Mouse (Mus musculus): ENCODE measurements at regions not wholly inside any gene's neighbourhood (a gene's known extent, or its start where the extent isn't known, plus 50 kb on each side); places are given as distances from the start of the nearest gene placed in this dataset.

DNA sequence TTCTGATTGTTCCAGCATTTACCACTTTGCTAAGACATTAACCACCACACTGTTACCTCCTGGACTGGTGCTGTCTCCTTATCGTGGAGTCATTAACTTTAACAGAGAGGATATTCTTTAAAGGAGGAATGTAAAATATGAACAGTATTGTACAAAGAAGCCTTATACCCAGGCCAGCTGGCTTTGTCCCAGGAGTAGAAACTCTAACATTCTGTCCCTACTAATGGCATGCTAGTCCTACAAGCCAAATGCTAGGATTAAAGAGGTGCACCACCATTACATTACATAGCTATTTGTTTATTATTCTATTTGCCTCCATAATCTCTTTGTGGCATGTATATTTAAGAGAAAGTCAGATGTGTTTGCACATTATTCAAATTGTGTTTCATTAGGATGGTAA lies 288.8 kb downstream of the Gm28710 start:
- no peak; the same call in 1 of the 2 replicates for ATAC-seq (ENCODE audit: borderline replicate concordance, extremely low read depth, low FRiP score, low TSS enrichment)
- no peak overlapping the region for H3K9ac ChIP-seq
- H3K4me3 ChIP-seq, result no peak overlapping the region
- no peaks in the 10 kb centered on the region for H3K27me3 ChIP-seq
- no peaks in the 10 kb centered on the region for H3K4me1 ChIP-seq
- no peak overlapping the region for H3K4me2 ChIP-seq
- H3K27ac ChIP-seq, result no peak overlapping the region
- 44% methylated on average over 1 of the region's 1 CpGs for WGBS
- no peaks in the 10 kb centered on the region for H3K36me3 ChIP-seq
- no peaks in the 10 kb centered on the region for H3K9me3 ChIP-seq

DNA sequence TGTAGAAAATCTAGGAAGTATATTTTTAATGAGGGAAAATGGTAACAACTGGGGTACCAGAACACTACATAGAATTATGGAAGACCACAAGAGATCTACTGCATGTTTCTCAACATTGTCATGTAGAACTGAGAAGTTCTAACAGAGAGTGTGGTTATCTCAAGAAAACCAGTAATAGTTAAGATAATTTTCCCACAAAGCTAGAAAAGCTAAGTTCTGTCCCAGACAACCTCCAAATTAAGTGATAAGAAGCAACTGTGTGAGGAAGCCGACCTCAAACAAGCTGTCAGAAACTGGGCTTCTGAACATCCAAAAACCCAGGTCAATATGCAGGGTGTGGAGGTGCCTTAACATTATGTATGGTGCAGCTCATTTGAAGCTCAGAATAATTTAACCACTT lies 261.4 kb upstream of the Speer4f2 start:
- Histone ChIP-seq H3K36me3 (no peaks in the 10 kb centered on the region), H3K27me3 (no peaks in the 10 kb centered on the region), H3K4me1 (0 out of 2 replicates have a peak, but pooled peaks cover 3% of the 10 kb centered on the region), H3K4me3 (no peak overlapping the region), H3K4me2 (no peak overlapping the region), H3K9me3 (no peaks in the 10 kb centered on the region), H3K27ac (no peak overlapping the region), H3K9ac (no peak overlapping the region)
- no peak for ATAC-seq (ENCODE audit: borderline replicate concordance, extremely low read depth, low FRiP score, low TSS enrichment)
- 66% methylated on average over 1 of the region's 1 CpGs for WGBS

DNA sequence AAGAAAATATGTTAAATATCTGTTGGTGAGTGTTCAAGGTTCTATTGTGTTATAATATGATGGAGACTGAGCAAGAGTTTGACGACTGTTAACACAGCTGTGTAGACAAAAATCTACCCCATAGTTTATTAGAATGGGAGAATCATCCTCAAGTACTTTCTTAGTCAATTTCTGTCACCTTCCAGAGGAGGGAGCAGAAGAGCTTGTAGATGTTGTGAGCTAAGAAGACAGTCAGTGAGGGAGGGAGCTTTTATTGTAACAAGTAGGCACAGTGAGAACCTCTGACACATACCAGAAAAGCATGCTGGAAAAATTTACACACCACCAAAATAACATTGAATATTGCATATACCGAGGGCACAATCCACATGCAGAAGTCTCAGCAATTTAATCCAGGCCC lies 261.0 kb upstream of the Speer4f2 start:
- H3K27me3 ChIP-seq, result no peaks in the 10 kb centered on the region
- H3K4me2 ChIP-seq, result no peak overlapping the region
- H3K9ac ChIP-seq, result no peak overlapping the region
- H3K9me3 ChIP-seq, result no peaks in the 10 kb centered on the region
- H3K36me3 ChIP-seq, result no peaks in the 10 kb centered on the region
- no peak overlapping the region for H3K4me3 ChIP-seq
- H3K4me1 ChIP-seq, result 0 out of 2 replicates have a peak, but pooled peaks cover 3% of the 10 kb centered on the region
- H3K27ac ChIP-seq, result no peak overlapping the region
- 52% methylated on average over 2 of the region's 2 CpGs for WGBS
- no peak for ATAC-seq (ENCODE audit: borderline replicate concordance, extremely low read depth, low FRiP score, low TSS enrichment)

DNA sequence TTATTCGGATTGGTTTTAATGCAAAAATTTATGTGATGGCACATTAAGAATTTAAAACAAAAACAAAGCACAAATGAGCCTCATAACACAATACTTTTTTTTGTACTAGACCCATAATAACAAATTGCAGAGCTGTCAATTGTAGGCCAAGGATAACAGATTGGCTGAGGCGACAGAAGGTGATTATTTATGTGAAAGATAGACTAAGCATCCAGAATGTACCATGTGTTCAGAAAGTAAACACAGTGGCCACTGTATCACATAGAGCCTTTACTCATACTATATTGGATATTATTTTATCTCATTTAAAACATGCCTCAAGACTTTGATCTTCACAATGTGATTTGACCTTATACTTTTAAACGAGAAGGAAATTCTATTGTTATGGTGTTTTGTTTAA lies 257.9 kb upstream of the Speer4f2 start:
- H3K27me3 ChIP-seq, result no peaks in the 10 kb centered on the region
- no peak overlapping the region for H3K4me2 ChIP-seq
- H3K9ac ChIP-seq, result no peak overlapping the region
- no peak for ATAC-seq (ENCODE audit: borderline replicate concordance, extremely low read depth, low FRiP score, low TSS enrichment)
- H3K4me1 ChIP-seq, result 0 out of 2 replicates have a peak, but pooled peaks cover 3% of the 10 kb centered on the region
- 47% methylated on average over 3 of the region's 3 CpGs for WGBS
- H3K27ac ChIP-seq, result no peak overlapping the region
- H3K4me3 ChIP-seq, result no peak overlapping the region
- H3K9me3 ChIP-seq, result no peaks in the 10 kb centered on the region
- H3K36me3 ChIP-seq, result no peaks in the 10 kb centered on the region

DNA sequence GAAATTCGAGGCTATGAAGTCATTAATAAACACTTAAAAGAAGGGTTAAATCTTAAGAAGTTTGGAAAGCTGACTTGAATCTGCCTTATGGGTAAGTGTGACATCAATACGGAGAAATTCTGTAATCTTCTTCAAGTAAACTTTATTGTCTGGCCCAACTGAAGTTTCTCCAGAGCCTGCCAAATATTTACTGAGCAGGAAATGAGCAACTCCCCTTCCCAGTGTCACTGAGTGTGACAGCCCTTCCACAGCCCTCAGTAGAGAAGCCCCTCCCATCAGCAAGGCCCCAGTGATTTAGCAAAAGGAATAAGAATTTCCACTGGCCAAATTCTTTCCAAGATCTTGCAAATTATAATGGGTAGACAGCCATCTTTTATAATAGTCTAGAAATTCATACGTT lies 256.9 kb upstream of the Speer4f2 start:
- WGBS, result 19% methylated on average over 3 of the region's 3 CpGs
- H3K4me1 ChIP-seq, result 0 out of 2 replicates have a peak, but pooled peaks cover 3% of the 10 kb centered on the region

DNA sequence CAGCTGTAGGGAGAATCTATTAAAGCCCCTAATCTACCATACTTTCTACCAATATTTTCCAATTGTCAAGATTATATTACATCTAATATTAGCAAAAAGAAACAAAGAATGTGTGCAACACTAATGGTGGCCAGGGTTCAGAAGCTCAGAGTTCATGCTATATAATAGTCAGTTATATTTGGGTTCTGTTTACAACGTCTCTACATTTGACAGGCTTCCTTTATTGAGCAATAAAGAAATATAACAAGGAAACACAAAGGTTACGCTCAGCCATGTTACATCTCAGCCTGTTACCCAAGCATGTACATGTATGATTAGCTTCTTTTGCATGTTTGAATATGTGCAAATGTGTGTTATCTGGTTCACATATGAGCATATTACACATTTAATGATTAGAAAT lies 247.7 kb upstream of the Speer4f2 start:
- H3K36me3 ChIP-seq, result no peaks in the 10 kb centered on the region
- ATAC-seq (ENCODE audit: borderline replicate concordance, extremely low read depth, low FRiP score, low TSS enrichment), result no peak
- 69% methylated on average over 2 of the region's 2 CpGs for WGBS
- no peak overlapping the region for H3K4me2 ChIP-seq
- no peaks in the 10 kb centered on the region for H3K9me3 ChIP-seq
- H3K9ac ChIP-seq, result no peak overlapping the region
- no peaks in the 10 kb centered on the region for H3K4me1 ChIP-seq
- no peaks in the 10 kb centered on the region for H3K27me3 ChIP-seq
- no peak overlapping the region for H3K27ac ChIP-seq
- H3K4me3 ChIP-seq, result no peak overlapping the region

More for the DNA sequence above, 256.9 kb upstream of the Speer4f2 start:
- H3K36me3 ChIP-seq, result no peaks in the 10 kb centered on the region
- H3K4me2 ChIP-seq, result no peak overlapping the region
- H3K27me3 ChIP-seq, result no peaks in the 10 kb centered on the region
- no peaks in the 10 kb centered on the region for H3K9me3 ChIP-seq
- H3K27ac ChIP-seq, result no peak overlapping the region
- no peak overlapping the region for H3K9ac ChIP-seq
- ATAC-seq (ENCODE audit: borderline replicate concordance, extremely low read depth, low FRiP score, low TSS enrichment), result peak; percentile 95; the same call in 1 of the 2 replicates
- H3K4me3 ChIP-seq, result no peak overlapping the region

DNA sequence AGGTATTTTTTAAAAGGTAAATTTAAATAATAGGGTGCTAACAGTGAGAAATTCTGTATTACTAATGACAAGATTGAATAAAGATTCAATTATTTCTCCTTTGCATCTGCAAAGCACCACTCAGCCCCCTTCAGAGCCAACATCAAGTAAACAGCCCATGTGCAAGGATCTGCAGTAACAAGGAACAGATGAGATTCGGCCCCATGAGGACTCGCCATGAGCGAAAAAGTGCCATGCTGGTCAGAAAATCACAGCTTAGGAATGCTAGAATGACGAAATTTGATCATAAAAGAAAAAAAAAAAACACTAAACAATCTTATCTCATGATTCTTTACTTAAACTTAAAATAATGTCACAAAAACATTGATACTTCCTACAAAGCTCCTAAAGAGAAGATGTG lies 245.5 kb upstream of the Speer4f2 start:
- no peak overlapping the region for H3K9ac ChIP-seq
- 80% methylated on average over 4 of the region's 4 CpGs for WGBS
- H3K27ac ChIP-seq, result no peak overlapping the region
- no peak for ATAC-seq (ENCODE audit: borderline replicate concordance, extremely low read depth, low FRiP score, low TSS enrichment)
- no peaks in the 10 kb centered on the region for H3K9me3 ChIP-seq
- no peaks in the 10 kb centered on the region for H3K36me3 ChIP-seq
- no peak overlapping the region for H3K4me3 ChIP-seq
- no peak overlapping the region for H3K4me2 ChIP-seq
- no peaks in the 10 kb centered on the region for H3K4me1 ChIP-seq
- no peaks in the 10 kb centered on the region for H3K27me3 ChIP-seq

DNA sequence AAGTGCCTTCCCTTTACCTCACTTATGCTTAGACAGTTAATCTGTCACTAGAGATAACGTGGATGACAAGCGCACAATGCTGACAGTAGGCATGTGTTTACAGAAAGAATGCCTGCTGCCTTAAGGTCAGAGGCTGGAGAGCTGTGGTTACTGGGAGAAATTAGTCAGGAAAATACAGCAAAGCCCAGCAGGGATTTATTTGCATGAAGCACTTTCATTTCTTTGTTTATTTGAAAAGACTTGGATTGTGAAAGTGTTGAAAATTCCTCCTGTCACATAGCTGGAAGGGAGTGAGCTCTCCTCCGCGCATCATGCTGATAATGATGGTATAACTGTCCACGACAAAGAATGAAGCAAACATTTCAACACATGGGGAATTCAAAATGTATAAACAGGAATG lies 237.5 kb upstream of the Speer4f2 start:
- no peak overlapping the region for H3K27ac ChIP-seq
- ATAC-seq (ENCODE audit: borderline replicate concordance, extremely low read depth, low FRiP score, low TSS enrichment), result peak; percentile 85; the same call in 1 of the 2 replicates
- H3K9ac ChIP-seq, result no peak overlapping the region
- H3K27me3 ChIP-seq, result no peaks in the 10 kb centered on the region
- WGBS, result 22% methylated on average over 5 of the region's 5 CpGs
- H3K9me3 ChIP-seq, result no peaks in the 10 kb centered on the region
- H3K36me3 ChIP-seq, result no peaks in the 10 kb centered on the region
- H3K4me2 ChIP-seq, result no peak overlapping the region
- no peak overlapping the region for H3K4me3 ChIP-seq
- peaks cover 2% of the 10 kb centered on the region; the same call in 1 of the 2 replicates for H3K4me1 ChIP-seq

DNA sequence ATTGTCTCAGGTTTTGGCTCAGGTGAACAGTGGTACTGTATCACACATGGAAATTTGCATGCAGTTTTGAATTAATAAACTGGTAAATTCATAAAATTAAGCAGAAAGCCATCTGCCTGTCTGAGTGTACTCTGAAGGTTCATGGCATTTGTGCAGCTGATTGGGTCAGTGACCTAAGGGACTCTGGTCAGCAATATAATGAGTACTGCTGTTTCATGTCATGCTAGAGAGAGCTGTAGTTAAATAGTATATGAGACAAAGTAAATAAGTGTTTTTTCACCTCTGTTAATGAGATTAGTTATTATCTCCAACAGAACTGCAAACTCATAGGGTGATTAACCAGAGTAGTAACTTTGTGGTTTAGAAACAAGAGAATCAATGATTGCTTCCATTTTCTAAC lies 231.4 kb upstream of the Speer4f2 start:
- Histone ChIP-seq H3K27ac (no peak overlapping the region), H3K36me3 (no peaks in the 10 kb centered on the region), H3K9me3 (no peaks in the 10 kb centered on the region), H3K4me2 (no peak overlapping the region), H3K4me1 (no peaks in the 10 kb centered on the region), H3K9ac (no peak overlapping the region), H3K27me3 (no peaks in the 10 kb centered on the region), H3K4me3 (no peak overlapping the region)
- ATAC-seq (ENCODE audit: borderline replicate concordance, extremely low read depth, low FRiP score, low TSS enrichment), result no peak

DNA sequence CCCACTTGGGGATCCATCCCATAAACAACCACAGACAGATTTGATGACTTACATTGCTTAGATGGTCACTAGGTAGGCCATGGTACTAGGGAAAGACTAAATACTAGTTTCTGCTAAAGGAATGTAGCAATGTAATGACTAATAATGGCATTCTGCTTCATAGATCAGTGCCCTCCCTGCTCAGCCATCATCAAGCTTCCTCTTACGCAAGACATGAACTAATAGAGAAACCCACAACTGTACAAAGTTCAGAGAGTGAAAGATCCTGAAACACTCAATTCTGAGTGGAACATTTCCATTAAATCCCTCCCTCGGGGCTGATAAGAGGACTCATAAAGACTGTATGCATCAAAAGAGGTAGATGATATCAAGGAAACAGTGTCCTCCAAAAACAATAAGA lies 198.4 kb upstream of the Speer4f2 start:
- ATAC-seq (ENCODE audit: borderline replicate concordance, extremely low read depth, low FRiP score, low TSS enrichment), result no peak
- no peak overlapping the region for H3K4me2 ChIP-seq
- H3K9me3 ChIP-seq, result no peaks in the 10 kb centered on the region
- no peak overlapping the region for H3K27ac ChIP-seq
- H3K36me3 ChIP-seq, result no peaks in the 10 kb centered on the region
- no peaks in the 10 kb centered on the region for H3K4me1 ChIP-seq
- H3K4me3 ChIP-seq, result no peak overlapping the region
- no peaks in the 10 kb centered on the region for H3K27me3 ChIP-seq
- 83% methylated on average over 2 of the region's 2 CpGs for WGBS
- H3K9ac ChIP-seq, result no peak overlapping the region

DNA sequence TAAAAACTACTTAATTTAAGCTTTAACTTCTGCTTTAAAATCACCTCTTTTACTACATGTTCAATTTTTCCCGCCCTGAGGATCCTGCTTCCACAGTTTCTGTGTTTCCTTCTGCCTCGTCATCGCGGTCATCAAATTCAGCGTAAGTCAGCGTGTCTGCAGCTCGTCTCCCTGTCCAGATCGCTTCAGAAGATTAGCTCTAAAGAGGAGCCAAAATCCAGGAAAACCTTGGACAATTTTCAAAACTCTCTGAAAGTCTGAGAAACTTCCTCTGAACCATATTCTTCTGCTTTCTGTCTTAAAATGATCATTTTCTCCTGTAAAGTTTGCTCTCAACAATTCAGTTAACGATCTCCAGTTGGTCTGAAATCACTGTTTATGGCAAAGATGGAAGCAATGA lies 196.2 kb upstream of the Speer4f2 start:
- no peaks in the 10 kb centered on the region for H3K36me3 ChIP-seq
- H3K4me3 ChIP-seq, result no peak overlapping the region
- no peaks in the 10 kb centered on the region for H3K4me1 ChIP-seq
- H3K9ac ChIP-seq, result no peak overlapping the region
- H3K27ac ChIP-seq, result no peak overlapping the region
- H3K27me3 ChIP-seq, result no peaks in the 10 kb centered on the region
- H3K4me2 ChIP-seq, result no peak overlapping the region
- ATAC-seq (ENCODE audit: borderline replicate concordance, extremely low read depth, low FRiP score, low TSS enrichment), result no peak
- H3K9me3 ChIP-seq, result no peaks in the 10 kb centered on the region
- 59% methylated on average over 9 of the region's 9 CpGs for WGBS

DNA sequence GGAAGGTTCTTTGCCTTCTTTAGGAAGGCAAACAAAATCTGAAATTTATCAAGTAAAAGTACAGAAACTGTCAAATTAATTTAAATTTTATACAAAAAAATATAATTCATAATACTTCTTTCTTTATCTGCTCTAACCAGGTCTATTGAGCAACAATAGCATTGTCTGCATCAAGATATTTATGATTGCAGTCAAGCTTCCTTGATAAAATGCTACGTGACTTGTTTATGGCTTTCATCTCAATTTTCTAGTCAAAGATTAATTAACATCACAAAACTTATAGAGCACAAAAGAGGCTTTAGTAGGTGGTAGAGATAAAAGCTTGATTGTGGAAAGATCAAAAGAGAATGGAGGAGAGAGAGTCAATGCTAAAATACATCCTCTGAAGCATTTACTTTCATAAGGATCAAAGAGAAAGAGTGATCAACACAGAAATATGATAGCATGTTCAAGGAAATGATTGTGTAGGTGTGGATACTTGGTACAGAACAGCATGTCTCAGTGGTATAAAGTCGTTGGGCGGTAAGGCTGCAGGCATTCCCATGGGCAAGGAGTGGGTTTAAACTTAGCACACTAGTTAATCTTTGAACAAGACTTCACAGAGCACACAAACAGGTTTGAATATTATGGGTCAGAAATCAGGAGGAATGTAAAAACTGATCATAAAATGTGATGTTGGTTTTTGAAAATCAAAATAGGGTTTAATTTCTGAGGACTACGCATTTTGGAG lies 164.3 kb upstream of the Speer4f2 start:
- no peak overlapping the region for H3K4me3 ChIP-seq
- H3K27me3 ChIP-seq, result no peaks in the 10 kb centered on the region
- ATAC-seq (ENCODE audit: borderline replicate concordance, extremely low read depth, low FRiP score, low TSS enrichment), result no peak
- H3K27ac ChIP-seq, result no peak overlapping the region
- WGBS, result 71% methylated on average over 4 of the region's 4 CpGs
- no peaks in the 10 kb centered on the region for H3K4me1 ChIP-seq
- no peak overlapping the region for H3K9ac ChIP-seq
- no peaks in the 10 kb centered on the region for H3K36me3 ChIP-seq
- no peaks in the 10 kb centered on the region for H3K9me3 ChIP-seq
- H3K4me2 ChIP-seq, result no peak overlapping the region

Data from lung, embryonic 15.5 days (tissue).